Mouse (Mus musculus) heart, embryonic 14.5 days (tissue): ENCODE data around the gene H2-DMb2. TPM values are rescaled to one million over a fixed set of nuclear protein-coding genes. Genes with fewer than 3 reads are reported as not detected.

ENCODE experiments used
- ATAC-seq: fragments of 200-750 bp; cut with Nextera tagmentation; 2 replicates; pipeline ENCODE4 v1.8.0; 2017; ENCODE audit warnings: low read depth, moderate TSS enrichment; ENCODE audit not compliant: insufficient number of reproducible peaks, insufficient read depth, low FRiP score
- H3K27ac ChIP-seq, 2 experiments: fragments of 200-500 bp in 1 of 2; fragments of 300-500 bp in 1 of 2; sonication (generic) in 1 of 2; replicated peaks in 1 of 2; 2 replicates each; pipeline ENCODE4 v1.5.1; 2012 to 2014; ENCODE audit warnings: low read depth in 2 of 2, low read length in 2 of 2, control low read depth in 1 of 2, mild to moderate bottlenecking in 1 of 2, mixed read lengths in 1 of 2; ENCODE audit not compliant: control insufficient read depth in 1 of 2, insufficient read depth in 1 of 2
- H3K27me3 ChIP-seq: fragments of 300-500 bp; sonication (generic); 2 replicates; pipeline ENCODE4 v1.6.1; 2014; ENCODE audit warnings: mild to moderate bottlenecking, low read length, control low read depth; ENCODE audit not compliant: control insufficient read depth, insufficient read depth
- H3K36me3 ChIP-seq: fragments of 300-500 bp; sonication (generic); 2 replicates; pipeline ENCODE4 v1.6.1; 2014; ENCODE audit warnings: mild to moderate bottlenecking, control low read depth, low read length, mixed read lengths; ENCODE audit not compliant: control insufficient read depth, insufficient read depth
- H3K4me1 ChIP-seq, 2 experiments: fragments of 200-500 bp in 1 of 2; fragments of 300-500 bp in 1 of 2; sonication (generic) in 1 of 2; 2 replicates each; pipeline ENCODE4 v1.6.1; 2012 to 2014; ENCODE audit warnings: low read length in 2 of 2, control low read depth in 1 of 2, mixed read lengths in 1 of 2; ENCODE audit not compliant: control insufficient read depth in 2 of 2, insufficient read depth in 2 of 2
- H3K4me2 ChIP-seq: fragments of 300-500 bp; sonication (generic); 2 replicates; pipeline ENCODE4 v1.6.1; 2014; ENCODE audit warnings: mild to moderate bottlenecking, low read length
- H3K4me3 ChIP-seq, 2 experiments: fragments of 200-500 bp in 1 of 2; fragments of 300-500 bp in 1 of 2; sonication (generic) in 1 of 2; 2 replicates each; pipeline ENCODE4 v1.5.1; 2012 to 2014; ENCODE audit warnings: low read length in 2 of 2, mild to moderate bottlenecking in 2 of 2, control low read depth in 1 of 2, low read depth in 1 of 2, moderate library complexity in 1 of 2; ENCODE audit not compliant: control insufficient read depth in 1 of 2, insufficient read depth in 1 of 2
- H3K9ac ChIP-seq: fragments of 300-500 bp; sonication (generic); 2 replicates; pipeline ENCODE4 v1.6.1; 2014; ENCODE audit warnings: mild to moderate bottlenecking, low read length
- H3K9me3 ChIP-seq: fragments of 300-500 bp; sonication (generic); 2 replicates; pipeline ENCODE4 v1.6.1; 2016; ENCODE audit warnings: low read length, control low read depth; ENCODE audit not compliant: control insufficient read depth
- WGBS: fragments of 180-500 bp; shearing (Covaris S2); extraction: QIAGEN DNeasy Blood & Tissue Kit; methylation state at CpG from one replicate; pipeline ENCODE4 v1.1.7; 2014; 5-methylcytosine and 5-hydroxymethylcytosine counted together
- polyA plus RNA-seq: library from polyadenylated mRNA; unstranded; fragments of >200 nt; fragmentation: Nextera tagmentation; extraction: Ambion mirVana; gene quantifications from 2 replicates; pipeline ENCODE4 v1.2.1, GENCODE M21; 2014

H2-DMb2 gene
- polyA plus RNA-seq, 1 experiment from 2014 or later = 0.36 TPM

- Histone ChIP-seq H3K4me1 (peaks cover 5 to 6% of the 10 kb centered on the region in 2 experiments; a peak in 1 of 4 replicates), H3K4me2 (peak overlapping the region; percentile 51), H3K36me3 (no peaks in the 10 kb centered on the region), H3K27me3 (no peaks in the 10 kb centered on the region), H3K9me3 (no peaks in the 10 kb centered on the region), H3K4me3 (peak overlapping the region in 1 of 2 experiments; percentile 19; a peak in 2 of 4 replicates), H3K9ac (no peak overlapping the region), H3K27ac (no peak overlapping the region)
- ATAC-seq = peak; percentile 70
- WGBS = 6% methylated on average over 12 of the region's 12 CpGs
These were observed 41.5 kb upstream of the H2-DMb2 start for GRCm38 (mm10) chr17:34101604-34102032.

DNA sequence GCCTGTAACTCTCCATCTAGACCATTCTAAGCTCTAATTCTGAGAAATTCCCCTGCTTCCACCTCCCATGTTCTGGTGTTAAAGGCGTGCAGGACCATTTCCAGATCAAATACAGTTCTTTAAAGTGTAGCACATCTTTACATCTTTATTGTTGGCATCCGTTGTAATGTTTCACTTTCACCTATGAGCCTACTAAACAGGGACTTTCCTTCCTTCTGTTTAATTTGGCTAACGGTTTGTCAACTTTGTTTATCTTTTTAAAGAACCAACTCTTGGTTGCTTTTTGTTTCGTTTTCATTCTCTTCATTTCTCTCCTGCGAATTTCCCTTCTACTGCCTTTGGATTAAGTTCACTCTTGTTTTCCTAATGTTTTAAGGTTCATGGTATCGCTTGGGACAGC lies 40.3 kb upstream of the H2-DMb2 start:
- Histone ChIP-seq H3K9me3 (no peaks in the 10 kb centered on the region), H3K27me3 (no peaks in the 10 kb centered on the region)

GRCm38 (mm10) chr17:34104804-34105203 lies 38.3 kb upstream of the H2-DMb2 start:
- Histone ChIP-seq H3K36me3 (peaks cover 10% of the 10 kb centered on the region), H3K4me3 (no peak overlapping the region), H3K4me2 (no peak overlapping the region), H3K9ac (no peak overlapping the region), H3K27me3 (no peaks in the 10 kb centered on the region), H3K4me1 (no peaks in the 10 kb centered on the region), H3K9me3 (no peaks in the 10 kb centered on the region), H3K27ac (no peak overlapping the region)
- 75% methylated on average over 9 of the region's 9 CpGs for WGBS
- ATAC-seq = no peak

More for the DNA sequence above, 40.3 kb upstream of the H2-DMb2 start:
- 72% methylated on average over 6 of the region's 6 CpGs for WGBS
- Histone ChIP-seq H3K4me3 (no peak overlapping the region), H3K36me3 (no peaks in the 10 kb centered on the region), H3K27ac (no peak overlapping the region), H3K4me2 (no peak overlapping the region), H3K9ac (no peak overlapping the region), H3K4me1 (peaks cover 5 to 6% of the 10 kb centered on the region in 2 experiments; a peak in 1 of 4 replicates)
- ATAC-seq = no peak

DNA sequence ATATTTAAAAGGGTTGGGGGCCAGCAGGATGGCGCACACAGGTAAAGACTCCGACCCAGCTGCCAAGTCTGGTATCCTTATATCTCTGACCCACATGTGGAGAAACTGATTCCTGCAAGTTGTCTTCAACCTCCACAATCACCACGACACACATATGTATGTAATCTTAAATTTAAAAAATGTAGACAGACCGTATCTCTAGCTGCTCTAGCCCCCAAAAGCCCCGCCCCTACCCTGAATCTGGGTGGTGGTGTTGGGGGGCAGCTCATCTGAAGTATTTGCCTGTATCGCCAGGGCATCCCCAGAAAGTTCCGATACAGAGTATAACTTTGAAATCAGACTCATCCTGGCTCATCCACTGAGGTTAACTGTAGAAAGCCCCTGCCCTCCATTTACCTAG lies 36.6 kb upstream of the H2-DMb2 start:
- 79% methylated on average over 7 of the region's 7 CpGs for WGBS
- Histone ChIP-seq H3K4me1 (no peaks in the 10 kb centered on the region), H3K9me3 (no peaks in the 10 kb centered on the region), H3K36me3 (peaks cover 27% of the 10 kb centered on the region), H3K9ac (no peak overlapping the region), H3K4me2 (no peak overlapping the region), H3K27me3 (no peaks in the 10 kb centered on the region), H3K4me3 (no peak overlapping the region), H3K27ac (no peak overlapping the region)
- no peak for ATAC-seq

DNA sequence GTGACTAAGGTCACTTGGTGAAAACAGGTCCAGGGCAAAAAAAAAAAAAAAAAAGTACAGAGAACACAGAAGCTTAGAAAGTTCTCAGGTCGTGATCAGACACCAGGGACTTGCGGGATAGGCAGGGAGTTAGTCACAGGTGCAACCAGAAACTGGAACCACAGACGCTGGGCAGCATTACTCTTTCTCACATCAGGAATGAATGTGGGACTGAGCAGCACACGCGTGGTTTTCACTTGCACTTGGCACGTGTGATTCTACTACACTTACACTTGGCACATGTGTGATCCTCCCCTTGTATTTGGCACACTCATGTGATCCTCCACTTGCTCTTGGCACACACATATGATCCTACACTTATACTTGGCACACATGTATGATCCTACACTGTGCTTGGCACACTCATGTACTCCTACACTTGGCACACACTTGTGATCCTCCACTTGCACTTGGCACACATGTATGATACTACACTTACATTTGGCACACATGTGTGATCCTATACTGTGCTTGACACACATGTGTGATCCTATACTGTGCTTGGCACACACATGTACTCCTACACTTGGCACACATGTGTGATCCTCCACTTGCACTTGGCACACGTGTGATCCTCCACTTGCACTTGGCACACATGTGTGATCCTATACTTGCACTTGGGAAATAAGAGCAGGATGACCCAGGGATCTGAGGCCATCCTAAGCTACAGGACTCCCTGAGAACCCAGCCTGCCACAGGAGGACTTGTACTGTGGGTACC lies 35.8 kb upstream of the H2-DMb2 start:
- Histone ChIP-seq H3K27me3 (no peaks in the 10 kb centered on the region), H3K36me3 (peaks cover 34% of the 10 kb centered on the region), H3K9me3 (no peaks in the 10 kb centered on the region), H3K4me2 (no peak overlapping the region), H3K4me1 (no peaks in the 10 kb centered on the region), H3K4me3 (no peak overlapping the region), H3K27ac (no peak overlapping the region), H3K9ac (no peak overlapping the region)
- ATAC-seq = no peak
- 79% methylated on average over 7 of the region's 7 CpGs for WGBS

- Histone ChIP-seq H3K4me1 (no peaks in the 10 kb centered on the region), H3K9ac (no peak overlapping the region), H3K36me3 (peaks cover 46% of the 10 kb centered on the region), H3K4me2 (no peak overlapping the region), H3K27ac (no peak overlapping the region), H3K4me3 (no peak overlapping the region), H3K27me3 (no peaks in the 10 kb centered on the region), H3K9me3 (no peaks in the 10 kb centered on the region)
- ATAC-seq = no peak
- 85% methylated on average over 5 of the region's 6 CpGs for WGBS
These were observed 34.6 kb upstream of the H2-DMb2 start for GRCm38 (mm10) chr17:34108460-34108859.

GRCm38 (mm10) chr17:34109038-34109805 lies 33.9 kb upstream of the H2-DMb2 start:
- 73% methylated on average over 14 of the region's 14 CpGs for WGBS
- H3K27ac ChIP-seq = no peak overlapping the region

More at GRCm38 (mm10) chr17:34109038-34109805, 33.9 kb upstream of the H2-DMb2 start:
- no peak overlapping the region for H3K4me3 ChIP-seq
- peaks cover 54% of the 10 kb centered on the region for H3K36me3 ChIP-seq
- H3K27me3 ChIP-seq = no peaks in the 10 kb centered on the region
- no peak overlapping the region for H3K9ac ChIP-seq
- no peaks in the 10 kb centered on the region for H3K9me3 ChIP-seq
- no peak overlapping the region for H3K4me2 ChIP-seq
- no peaks in the 10 kb centered on the region for H3K4me1 ChIP-seq
- no peak for ATAC-seq
